Mouse (Mus musculus) lung, postnatal 10 days (tissue): ENCODE results near the gene Tmem63a.
"Not testable (repeated sequence)": the region's sequence is repeated elsewhere in the genome, so short reads cannot be mapped to it uniquely, and the experiment has no call there.

ENCODE experiments used
- DNase-seq: peaks from one replicate; pipeline ENCODE4 v3.0.0; 2021

The Tmem63a gene

GRCm38 (mm10) chr1:180929599-180929998 lies 12.5 kb upstream of the Tmem63a start:
- DNase-seq = no peak

DNA sequence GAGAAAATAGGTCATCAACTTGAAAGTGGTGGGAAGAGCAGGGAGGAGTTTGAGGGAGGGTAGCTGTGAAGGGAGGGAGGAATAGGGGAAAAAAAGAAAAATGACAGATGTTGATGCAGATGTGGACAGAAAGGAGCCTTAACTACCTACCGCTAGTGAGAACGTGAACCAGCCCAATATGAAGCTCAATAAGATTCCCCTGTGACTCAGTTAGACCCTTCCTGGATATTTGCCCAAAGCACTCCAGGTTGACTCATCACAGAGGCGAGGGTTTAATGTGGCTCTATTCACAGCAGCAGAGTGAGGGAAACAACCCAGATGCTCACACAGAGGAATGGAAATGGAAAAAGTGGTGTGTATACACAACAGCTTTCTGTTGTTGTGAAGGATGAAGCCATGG lies 11.0 kb upstream of the Tmem63a start:
- no peak for DNase-seq

GRCm38 (mm10) chr1:180933659-180934058 lies 8.5 kb upstream of the Tmem63a start:
- DNase-seq = no peak

DNA sequence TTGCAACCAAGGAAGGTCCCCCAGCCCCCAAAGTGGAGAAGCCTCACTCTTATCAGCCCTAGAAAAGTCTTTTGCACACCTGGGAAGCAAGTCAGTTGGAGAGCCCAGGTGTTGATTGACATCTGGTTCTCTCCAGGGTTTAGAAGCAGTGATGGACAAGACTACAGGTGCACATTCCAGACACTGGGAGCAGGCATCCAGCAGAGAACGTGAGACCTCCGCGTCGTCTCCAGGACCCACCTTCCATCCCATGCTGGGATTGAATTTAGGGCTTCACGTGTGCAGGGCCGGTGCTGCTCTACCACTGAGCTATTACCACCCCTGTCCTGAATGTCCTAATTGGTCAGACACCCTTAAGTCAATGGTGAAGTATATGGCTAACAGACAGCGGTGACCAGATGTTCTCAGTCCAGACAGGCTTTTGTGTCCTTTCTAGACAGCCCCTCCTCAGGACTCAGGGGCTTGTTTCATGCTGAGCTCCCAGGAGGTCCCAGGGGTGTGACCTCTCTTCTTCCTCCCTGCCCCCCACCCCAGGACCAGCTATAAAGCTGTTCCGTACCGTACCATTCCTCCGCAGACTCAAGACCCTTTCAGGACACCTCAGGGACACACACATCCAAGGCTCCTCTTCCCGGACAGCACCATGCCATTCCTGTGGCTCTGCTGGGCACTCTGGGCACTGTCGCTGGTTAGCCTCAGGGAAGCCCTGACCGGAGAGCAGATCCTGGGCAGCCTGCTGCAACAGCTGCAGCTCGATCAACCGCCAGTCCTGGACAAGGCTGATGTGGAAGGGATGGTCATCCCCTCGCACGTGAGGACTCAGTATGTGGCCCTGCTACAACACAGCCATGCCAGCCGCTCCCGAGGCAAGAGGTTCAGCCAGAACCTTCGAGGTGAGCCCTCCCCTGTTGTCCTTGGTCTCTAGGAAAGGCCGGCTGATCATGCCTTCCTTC lies 7.4 kb upstream of the Tmem63a start, which contains the start of gene Lefty1:
Gene Lefty1, plus strand, starts transcription at position 556 of the 953 bp plus-strand sequence.
- DNase-seq = no peak

DNA sequence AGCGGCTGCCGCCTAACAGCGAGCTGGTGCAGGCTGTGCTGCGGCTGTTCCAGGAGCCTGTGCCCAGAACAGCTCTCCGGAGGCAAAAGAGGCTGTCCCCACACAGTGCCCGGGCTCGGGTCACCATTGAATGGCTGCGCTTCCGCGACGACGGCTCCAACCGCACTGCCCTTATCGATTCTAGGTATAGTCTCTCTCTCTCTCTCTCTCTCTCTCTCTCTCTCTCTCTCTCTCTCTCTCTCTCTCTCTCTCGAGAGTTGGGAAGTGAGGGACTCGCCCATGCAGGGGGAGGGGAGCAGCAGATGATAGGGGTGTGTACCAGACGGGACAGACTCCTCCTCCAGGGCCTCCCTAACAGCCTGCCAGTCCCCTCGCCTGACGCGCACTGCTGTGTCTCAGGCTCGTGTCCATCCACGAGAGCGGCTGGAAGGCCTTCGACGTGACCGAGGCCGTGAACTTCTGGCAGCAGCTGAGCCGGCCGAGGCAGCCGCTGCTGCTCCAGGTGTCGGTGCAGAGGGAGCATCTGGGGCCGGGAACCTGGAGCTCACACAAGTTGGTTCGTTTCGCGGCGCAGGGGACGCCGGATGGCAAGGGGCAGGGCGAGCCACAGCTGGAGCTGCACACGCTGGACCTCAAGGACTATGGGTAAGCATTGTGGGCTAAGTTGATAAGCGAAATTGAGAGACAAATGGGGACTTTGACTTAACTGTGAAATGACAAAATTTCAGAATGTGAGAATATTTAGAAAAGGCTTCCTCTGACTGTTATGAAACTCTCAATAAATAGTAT lies 5.3 kb upstream of the Tmem63a start:
- DNase-seq = peak; percentile 79

DNA sequence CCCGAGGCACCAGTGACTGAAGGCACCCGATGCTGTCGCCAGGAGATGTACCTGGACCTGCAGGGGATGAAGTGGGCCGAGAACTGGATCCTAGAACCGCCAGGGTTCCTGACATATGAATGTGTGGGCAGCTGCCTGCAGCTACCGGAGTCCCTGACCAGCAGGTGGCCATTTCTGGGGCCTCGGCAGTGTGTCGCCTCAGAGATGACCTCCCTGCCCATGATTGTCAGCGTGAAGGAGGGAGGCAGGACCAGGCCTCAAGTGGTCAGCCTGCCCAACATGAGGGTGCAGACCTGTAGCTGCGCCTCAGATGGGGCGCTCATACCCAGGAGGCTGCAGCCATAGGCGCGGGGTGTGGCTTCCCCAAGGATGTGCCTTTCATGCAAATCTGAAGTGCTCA lies 4.5 kb upstream of the Tmem63a start:
- not testable (repeated sequence) for DNase-seq

DNA sequence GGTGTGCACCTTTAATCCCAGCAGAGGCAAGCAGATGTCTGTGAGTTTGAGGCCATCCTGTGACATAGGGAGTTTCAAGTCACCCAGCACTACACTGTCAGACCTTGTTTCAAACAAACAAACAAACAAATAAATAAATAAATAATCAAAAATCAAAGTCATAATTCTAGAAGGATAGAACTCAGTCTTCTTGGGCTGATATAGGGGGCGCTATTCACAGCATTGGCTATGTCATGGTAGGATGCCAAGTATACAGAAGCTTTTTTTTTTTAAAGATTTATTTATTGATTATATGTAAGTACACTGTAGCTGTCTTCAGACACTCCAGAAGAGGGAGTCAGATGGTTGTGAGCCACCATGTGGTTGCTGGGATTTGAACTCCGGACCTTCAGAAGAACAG lies 3.4 kb upstream of the Tmem63a start:
- DNase-seq = not testable (repeated sequence)

- DNase-seq = no peak
Measured at GRCm38 (mm10) chr1:180940776-180941460, 1.2 kb upstream of the Tmem63a start.

- no peak for DNase-seq
Measured at GRCm38 (mm10) chr1:180941726-180942125, 418 bp upstream of the Tmem63a start.

DNA sequence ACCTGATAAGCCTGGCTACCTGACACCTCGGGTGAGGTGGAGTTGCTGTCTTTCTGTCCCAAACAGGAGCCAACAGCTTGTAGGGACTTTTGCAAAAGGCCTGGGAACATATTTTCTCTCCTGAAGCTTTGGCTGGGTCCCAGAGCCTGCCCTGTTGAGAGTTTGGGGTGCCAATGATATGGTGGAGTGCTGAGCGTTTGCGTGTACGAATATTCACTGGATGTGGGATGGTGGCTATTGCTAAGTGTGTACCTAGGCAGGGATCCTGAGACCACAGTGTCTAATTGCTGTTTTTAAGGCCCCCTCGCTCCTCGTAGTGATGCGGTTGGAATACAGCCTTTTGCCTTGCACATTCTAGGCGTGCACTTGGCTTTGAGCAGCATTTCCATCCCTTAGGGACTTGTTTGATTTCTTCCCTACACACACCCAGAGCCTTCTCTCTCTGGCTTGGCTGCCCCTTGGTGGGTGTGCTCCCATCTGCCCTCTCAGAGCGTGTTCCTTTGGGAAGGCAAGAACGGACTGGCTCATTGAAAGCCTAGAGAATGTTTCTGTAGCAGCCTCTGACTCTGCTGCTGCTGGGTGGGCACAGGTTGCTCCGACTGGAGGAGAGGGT lies 994 bp downstream of the Tmem63a start:
- DNase-seq = no peak

DNA sequence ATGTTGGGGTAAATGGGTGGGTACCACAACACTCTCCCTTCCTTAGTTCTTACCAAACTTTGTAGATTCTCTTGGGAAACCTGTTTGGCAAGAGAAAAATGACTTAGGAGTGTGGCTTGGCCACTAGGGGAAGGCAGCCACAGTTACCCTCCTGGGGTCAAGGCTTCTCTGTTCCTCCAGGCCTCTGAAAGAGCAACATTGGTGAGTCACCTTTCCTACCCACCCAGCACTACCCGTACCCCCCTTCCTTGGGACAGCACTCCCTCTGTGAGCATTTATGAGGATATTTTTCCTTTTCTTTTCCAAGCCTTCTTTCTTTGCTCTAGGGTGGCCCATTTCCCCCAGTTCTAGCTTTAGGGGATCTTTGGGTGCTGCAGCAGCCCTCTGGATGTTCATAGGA lies 1.8 kb downstream of the Tmem63a start:
- no peak for DNase-seq

GRCm38 (mm10) chr1:180944553-180944952 lies 2.4 kb downstream of the Tmem63a start:
- DNase-seq = peak; percentile 28

DNA sequence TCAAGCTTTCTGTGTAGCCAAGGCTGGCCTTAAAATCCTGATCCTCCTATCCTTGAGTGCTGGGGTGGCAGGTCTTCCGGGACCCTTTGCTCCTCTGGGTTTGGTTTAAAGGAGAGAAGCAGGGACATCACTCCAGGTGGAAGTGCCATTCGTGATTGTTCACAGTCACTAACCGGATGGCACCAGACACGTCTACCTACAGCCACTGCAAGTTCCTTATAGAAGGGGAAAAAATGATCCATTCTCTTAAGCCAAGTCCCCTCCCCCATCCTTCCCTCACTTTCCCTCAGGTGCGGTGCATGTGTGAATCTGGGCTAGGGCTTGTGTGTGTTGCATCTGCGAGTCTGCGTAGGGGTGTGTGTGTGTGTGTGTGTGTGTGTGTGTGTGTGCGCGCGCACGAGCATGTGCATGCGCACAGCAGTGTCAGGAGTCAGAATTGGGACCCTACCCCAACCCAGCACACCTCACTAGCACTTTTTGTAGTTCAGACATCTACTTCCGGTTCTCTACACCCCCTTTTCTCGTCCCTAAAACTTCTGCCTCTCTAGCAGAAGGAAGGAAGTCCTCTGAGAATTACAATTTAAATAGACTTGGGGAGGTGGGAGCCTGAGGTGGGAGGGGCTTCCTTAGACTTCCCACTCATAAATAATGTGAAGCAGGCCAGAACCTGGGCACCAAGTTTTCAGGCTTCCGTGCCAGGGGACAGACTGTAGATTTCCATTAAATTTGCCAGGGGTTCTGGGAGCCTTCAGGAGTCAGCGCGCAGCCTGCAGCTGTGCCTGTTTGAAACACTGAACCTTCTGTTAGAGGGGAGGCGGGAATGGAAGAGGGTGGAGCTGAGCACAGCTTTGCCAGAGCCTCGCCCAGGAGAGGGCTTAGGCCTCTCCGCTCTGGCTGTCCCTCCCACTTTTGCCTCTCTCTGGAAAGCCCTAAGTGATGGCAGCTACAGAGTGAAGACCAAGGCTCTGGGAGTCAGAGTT lies 3.1 kb downstream of the Tmem63a start:
- DNase-seq = peak; percentile 84

GRCm38 (mm10) chr1:180946448-180946847 lies 4.3 kb downstream of the Tmem63a start:
- no peak for DNase-seq

DNA sequence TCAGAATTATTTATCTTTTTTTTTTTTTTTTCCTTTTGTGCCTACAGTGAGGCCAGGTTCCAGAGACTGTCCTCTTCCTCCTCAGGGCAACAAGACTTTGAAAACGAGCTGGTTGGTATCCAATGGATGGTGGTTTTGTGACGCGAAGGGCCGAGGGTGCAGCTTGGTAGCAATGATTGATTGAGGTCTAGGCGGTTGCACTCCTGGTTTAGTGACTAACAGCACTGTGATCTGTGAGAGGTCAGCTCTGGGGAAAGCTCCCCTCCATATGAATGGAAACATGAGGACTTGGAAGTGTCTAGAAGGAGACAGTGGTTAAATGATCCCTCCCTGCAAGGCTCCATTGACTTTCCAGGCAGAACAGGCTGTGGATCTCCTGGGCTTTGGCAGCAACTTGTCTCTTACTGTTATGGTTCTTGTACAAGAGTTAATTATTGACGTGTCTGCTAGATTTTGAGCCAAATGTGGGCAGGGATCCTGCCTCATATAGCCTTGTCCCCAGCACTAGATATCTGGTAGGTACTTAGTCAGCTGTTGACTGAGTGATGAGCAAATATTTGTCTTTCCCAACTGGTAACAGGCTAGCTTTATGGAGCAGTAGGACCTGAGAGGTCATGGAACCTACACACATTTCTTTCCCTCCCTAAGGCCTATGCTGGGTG lies 10.1 kb downstream of the Tmem63a start:
- peak; percentile 33 for DNase-seq

DNA sequence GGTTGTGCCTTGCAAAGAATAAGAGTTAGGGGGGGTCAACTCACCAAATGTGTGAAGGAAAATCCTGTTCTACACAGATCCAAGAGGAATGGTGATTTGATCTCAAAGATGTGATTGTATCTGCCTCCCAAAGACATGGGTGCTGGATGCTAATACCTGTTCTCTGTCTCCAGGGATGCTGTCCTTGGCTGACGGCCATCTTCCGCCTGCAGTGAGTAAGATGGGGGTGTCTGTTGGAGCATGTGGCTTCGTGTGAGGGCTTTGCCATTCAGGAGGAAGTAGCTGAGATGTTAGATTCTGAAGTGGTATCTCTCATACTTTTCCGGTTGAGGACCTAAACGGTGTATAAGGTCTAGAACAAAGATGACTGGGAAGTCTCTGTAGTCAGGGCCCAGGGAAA lies 10.7 kb downstream of the Tmem63a start:
- DNase-seq = no peak

GRCm38 (mm10) chr1:180956401-180956800 lies 14.3 kb downstream of the Tmem63a start:
- no peak for DNase-seq

DNA sequence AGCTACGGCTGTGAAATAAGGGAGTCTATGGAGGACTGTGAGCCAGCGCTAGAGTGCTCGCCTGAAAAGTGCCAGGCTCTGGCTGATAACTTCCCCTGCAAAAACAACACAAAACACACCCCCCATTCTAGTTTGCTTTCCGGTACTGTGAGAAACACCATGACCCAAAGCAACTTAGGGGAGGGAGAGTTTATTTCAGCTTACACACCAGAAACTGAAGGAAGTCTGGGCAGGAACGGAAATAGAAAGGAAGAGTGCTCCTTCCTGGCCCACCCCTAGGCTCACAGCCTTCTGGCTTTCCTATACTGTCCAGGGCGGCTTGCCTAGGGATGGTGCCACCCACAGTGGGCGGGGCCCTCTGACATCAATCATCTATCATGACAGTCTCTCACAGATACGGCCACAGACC lies 14.8 kb downstream of the Tmem63a start:
- DNase-seq = peak; percentile 76

DNA sequence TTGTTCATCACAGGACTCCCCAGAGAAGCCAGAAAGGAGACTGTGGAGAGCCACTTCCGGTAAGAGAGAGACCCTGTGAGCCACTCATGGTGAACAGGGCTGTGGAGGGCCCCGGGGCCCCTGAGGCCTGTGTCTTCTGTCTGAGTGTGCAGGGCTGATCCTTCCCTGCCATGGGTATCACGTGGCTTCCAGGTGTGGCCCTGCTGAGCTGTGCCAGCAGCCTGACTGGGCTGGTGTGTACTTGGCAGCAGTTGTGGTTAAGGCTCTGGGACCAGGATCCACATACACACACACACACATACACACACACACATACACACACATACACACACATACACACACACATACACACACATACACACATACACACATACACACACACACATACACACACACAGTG lies 15.8 kb downstream of the Tmem63a start:
- DNase-seq = no peak

DNA sequence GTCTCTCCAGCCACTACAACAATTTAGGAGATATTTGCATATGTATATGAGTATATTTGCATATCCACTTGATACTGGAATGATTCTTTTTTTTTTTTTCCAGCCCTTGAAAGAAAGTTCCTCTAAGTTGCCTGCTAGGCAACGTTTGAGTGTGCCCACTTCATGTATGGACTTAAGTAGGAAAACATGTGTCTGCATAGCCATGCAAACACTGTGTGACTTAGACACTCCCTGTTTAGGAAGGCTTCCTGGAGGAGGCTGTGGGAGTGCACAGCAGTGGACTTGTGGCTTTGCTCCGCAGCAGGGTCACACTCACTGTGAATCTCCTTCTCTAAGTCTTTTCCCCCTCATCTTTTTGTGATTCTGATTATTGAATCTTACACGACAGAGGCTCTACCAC lies 16.7 kb downstream of the Tmem63a start:
- no peak for DNase-seq

- DNase-seq = no peak
Measured at GRCm38 (mm10) chr1:180965786-180966185, 23.6 kb downstream of the Tmem63a start.
